Mouse (Mus musculus) liver, postnatal 0 days (tissue): ENCODE data around the gene Gm29609. TPM values are rescaled to one million over a fixed set of nuclear protein-coding genes. Genes with fewer than 3 reads are reported as not detected.
A peak's percentile ranks its signal among the peaks of the same experiment; 100 is the strongest.

Experiments used
- ATAC-seq: fragments of 200-750 bp; cut with Nextera tagmentation; 2 replicates; pipeline ENCODE4 v1.8.0; 2017; ENCODE audit warnings: mild to moderate bottlenecking, moderate library complexity
- DNase-seq: peaks from one replicate; pipeline ENCODE4 v3.0.0-alpha.2; 2016
- H3K27ac ChIP-seq: fragments of 300-500 bp; sonication (generic); 2 replicates; pipeline ENCODE4 v1.5.1; 2014; ENCODE audit warnings: antibody characterized with exemption, moderate library complexity, mild to moderate bottlenecking, low read depth
- H3K27me3 ChIP-seq: fragments of 300-500 bp; sonication (generic); 2 replicates; pipeline ENCODE4 v1.6.1; 2014; ENCODE audit warnings: low read length, control low read depth, mixed read lengths; ENCODE audit not compliant: insufficient read depth
- H3K36me3 ChIP-seq: fragments of 300-500 bp; sonication (generic); replicated peaks from 2 replicates; pipeline ENCODE4 v1.6.1; 2014; ENCODE audit warnings: mild to moderate bottlenecking, control low read depth, low read length, moderate library complexity, mixed read lengths; ENCODE audit not compliant: insufficient read depth
- H3K4me1 ChIP-seq: fragments of 300-500 bp; sonication (generic); 2 replicates; pipeline ENCODE4 v1.6.1; 2014; ENCODE audit warnings: antibody characterized with exemption, mild to moderate bottlenecking, control low read depth; ENCODE audit not compliant: insufficient read depth
- H3K4me2 ChIP-seq: fragments of 300-500 bp; sonication (generic); 2 replicates; pipeline ENCODE4 v1.6.1; 2014; ENCODE audit warnings: low read depth, mild to moderate bottlenecking, low read length, moderate library complexity, mixed read lengths
- H3K4me3 ChIP-seq: fragments of 300-500 bp; sonication (generic); 2 replicates; pipeline ENCODE4 v1.5.1; 2014; ENCODE audit warnings: low read depth, low read length
- H3K9ac ChIP-seq: fragments of 300-500 bp; sonication (generic); replicated peaks from 2 replicates; pipeline ENCODE4 v1.6.1; 2014; ENCODE audit warnings: mild to moderate bottlenecking, moderate library complexity
- H3K9me3 ChIP-seq: fragments of 300-500 bp; sonication (generic); 2 replicates; pipeline ENCODE4 v1.6.1; 2016; ENCODE audit warnings: mild to moderate bottlenecking, control low read depth, low read length, mixed read lengths
- CTCF ChIP-seq: sonication (generic); IDR thresholded peaks from 2 replicates; pipeline ENCODE4 v1.5.1; 2016; ENCODE audit warnings: antibody characterized with exemption, low read depth
- EP300 ChIP-seq: IDR thresholded peaks from 2 replicates; pipeline ENCODE4 v1.6.1; 2016; ENCODE audit warnings: antibody characterized with exemption, low read depth, mild to moderate bottlenecking
- WGBS: fragments of 180-500 bp; shearing (Covaris S2); extraction: QIAGEN DNeasy Blood & Tissue Kit; methylation state at CpG from one replicate; pipeline ENCODE4 v1.1.7; 2014; ENCODE audit not compliant: insufficient replicate concordance; 5-methylcytosine and 5-hydroxymethylcytosine counted together
- polyA plus RNA-seq: library from polyadenylated mRNA; unstranded; fragments of >200 nt; fragmentation: Nextera tagmentation; extraction: Ambion mirVana; gene quantifications from 2 replicates; pipeline ENCODE4 v1.2.1, GENCODE M21; 2015

Gene Gm29609
- polyA plus RNA-seq, 1 experiment from 2014 or later, result 0.59 TPM

DNA sequence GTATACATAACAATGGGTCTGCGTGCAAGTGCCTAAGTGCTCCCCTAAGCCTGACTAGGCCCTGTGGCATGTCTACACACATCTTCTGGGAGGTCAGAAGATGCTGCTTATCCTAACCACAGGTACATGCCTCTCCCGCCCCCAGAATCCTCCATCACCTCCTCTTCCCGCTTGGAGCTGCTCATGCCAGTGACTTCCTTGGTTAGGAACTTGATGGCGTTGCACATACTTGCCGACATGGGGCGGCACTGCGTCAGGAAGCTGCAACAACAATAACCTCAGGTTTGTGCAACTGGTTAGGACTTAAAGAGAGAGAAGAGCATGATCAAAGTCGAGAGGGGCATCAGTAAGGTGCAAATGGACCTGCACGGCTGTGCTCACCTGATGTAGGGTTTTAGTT lies 10.5 kb upstream of the Gm29609 start:
- 87% methylated on average over 9 of the region's 9 CpGs for WGBS
- TF ChIP-seq CTCF, result no peak
- no peak for TF ChIP-seq EP300
- H3K27ac ChIP-seq, result no peak overlapping the region

DNA sequence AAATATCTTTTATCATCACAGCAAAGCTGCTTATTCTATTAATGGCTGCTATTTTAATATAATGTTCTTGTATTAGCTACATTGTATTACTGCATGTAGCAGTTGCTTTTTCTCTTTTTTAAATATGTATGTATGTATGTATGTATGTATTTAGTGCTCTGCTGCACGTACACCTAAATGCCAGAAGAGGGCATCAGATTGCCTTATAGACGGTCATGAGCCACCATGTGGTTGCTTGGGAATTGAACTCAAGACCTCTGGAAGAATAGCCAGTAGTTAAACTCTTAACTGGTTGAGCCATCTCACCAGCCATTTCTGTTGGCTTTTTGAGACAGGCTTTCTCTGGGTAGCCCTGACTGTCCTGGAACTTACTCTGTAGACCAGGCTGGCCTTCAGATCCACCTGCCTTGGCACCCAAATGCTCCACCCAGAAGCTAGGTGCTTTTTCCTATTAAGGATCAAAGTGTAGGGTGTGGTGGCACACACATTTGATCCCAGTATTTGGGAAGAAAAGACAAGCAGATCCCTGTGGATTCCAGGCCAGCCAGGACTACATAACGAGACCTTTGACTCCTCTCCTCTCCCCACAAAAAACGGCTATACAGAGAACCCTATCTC lies 8.6 kb upstream of the Gm29609 start:
- Histone ChIP-seq H3K4me3 (no peak overlapping the region), H3K36me3 (peaks cover 31% of the 10 kb centered on the region), H3K27me3 (no peaks in the 10 kb centered on the region), H3K9ac (no peak overlapping the region), H3K27ac (no peak overlapping the region), H3K4me1 (peaks cover 7% of the 10 kb centered on the region; the same call in 1 of the 2 replicates), H3K4me2 (no peak overlapping the region), H3K9me3 (no peaks in the 10 kb centered on the region)
- TF ChIP-seq CTCF (peak; percentile 73), EP300 (no peak)
- no peak for DNase-seq
- 75% methylated on average over 4 of the region's 4 CpGs for WGBS
- ATAC-seq, result no peak

More for the DNA sequence above, 10.5 kb upstream of the Gm29609 start:
- Histone ChIP-seq H3K9me3 (no peaks in the 10 kb centered on the region), H3K9ac (no peak overlapping the region), H3K4me3 (no peak overlapping the region), H3K4me2 (no peak overlapping the region), H3K36me3 (peaks cover 39% of the 10 kb centered on the region), H3K4me1 (peaks cover 16% of the 10 kb centered on the region), H3K27me3 (no peaks in the 10 kb centered on the region)
- no peak for DNase-seq
- no peak for ATAC-seq

DNA sequence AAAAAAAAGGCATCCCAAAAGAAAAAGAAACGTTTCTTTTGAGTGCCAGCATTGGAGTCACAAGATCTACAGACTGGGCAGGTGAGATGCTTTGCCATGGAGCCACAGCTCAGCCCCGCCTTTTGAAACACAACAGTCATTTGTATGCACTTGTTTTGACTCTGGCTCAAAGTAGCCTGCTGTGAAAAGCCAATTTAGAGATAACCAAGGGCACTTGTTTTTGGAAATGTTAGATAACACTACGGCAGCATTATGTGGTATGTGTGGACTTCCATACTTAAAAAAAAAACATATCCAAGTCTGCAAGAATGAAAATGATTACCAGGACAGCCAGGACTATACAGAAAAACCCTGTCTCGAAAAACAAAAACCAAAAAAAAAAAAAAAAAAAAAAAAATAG lies 4.0 kb upstream of the Gm29609 start:
- Histone ChIP-seq H3K36me3 (peaks cover 13% of the 10 kb centered on the region), H3K27me3 (no peaks in the 10 kb centered on the region), H3K4me1 (peaks cover 9% of the 10 kb centered on the region), H3K4me2 (peak overlapping the region; percentile 9; the same call in 1 of the 2 replicates), H3K27ac (peak overlapping the region; percentile 23; the same call in 1 of the 2 replicates), H3K9ac (no peak overlapping the region), H3K9me3 (no peaks in the 10 kb centered on the region), H3K4me3 (no peak overlapping the region)
- TF ChIP-seq CTCF (no peak), EP300 (peak; percentile 62; the same call in 1 of the 2 replicates)
- WGBS, result 39% methylated on average over 4 of the region's 4 CpGs
- ATAC-seq (no peak), DNase-seq (no peak)

DNA sequence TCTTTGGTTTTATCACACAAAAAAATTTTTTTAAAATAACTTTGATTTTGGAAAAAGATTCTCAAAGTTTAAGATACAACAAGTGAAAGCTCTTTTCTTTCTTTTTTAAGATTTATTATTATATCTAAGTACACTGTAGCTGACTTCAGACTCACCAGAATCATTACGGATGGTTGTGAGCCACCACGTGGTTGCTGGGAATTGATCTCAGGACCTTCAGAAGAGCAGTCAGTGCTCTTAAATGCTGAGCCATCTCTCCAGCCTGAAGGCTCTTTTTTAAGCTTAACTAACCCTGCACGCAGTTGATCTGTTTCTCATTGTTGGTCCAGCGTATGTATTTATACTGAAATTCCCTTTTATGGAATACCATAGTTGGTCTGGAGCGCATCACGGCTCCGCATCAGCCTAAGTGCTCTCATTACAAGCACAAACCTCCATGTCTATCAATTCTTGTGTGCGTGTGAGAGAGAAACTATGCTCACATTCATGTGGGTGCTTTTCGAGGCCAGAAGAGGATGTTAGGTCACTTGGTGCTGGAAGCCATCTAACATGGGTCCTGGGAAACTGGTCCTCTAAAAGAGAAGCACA lies 1.6 kb upstream of the Gm29609 start:
- 0 out of 2 replicates have a peak, but pooled peaks cover 4% of the 10 kb centered on the region for H3K36me3 ChIP-seq
- 87% methylated on average over 9 of the region's 9 CpGs for WGBS
- H3K4me2 ChIP-seq, result peak overlapping the region; percentile 80; the same call in 1 of the 2 replicates
- no peaks in the 10 kb centered on the region for H3K9me3 ChIP-seq
- no peak for TF ChIP-seq CTCF
- TF ChIP-seq EP300, result no peak
- H3K27me3 ChIP-seq, result no peaks in the 10 kb centered on the region
- ATAC-seq, result no peak
- no peak overlapping the region for H3K4me3 ChIP-seq
- H3K9ac ChIP-seq, result no peak overlapping the region
- H3K4me1 ChIP-seq, result peaks cover 14% of the 10 kb centered on the region
- no peak for DNase-seq
- no peak overlapping the region for H3K27ac ChIP-seq

DNA sequence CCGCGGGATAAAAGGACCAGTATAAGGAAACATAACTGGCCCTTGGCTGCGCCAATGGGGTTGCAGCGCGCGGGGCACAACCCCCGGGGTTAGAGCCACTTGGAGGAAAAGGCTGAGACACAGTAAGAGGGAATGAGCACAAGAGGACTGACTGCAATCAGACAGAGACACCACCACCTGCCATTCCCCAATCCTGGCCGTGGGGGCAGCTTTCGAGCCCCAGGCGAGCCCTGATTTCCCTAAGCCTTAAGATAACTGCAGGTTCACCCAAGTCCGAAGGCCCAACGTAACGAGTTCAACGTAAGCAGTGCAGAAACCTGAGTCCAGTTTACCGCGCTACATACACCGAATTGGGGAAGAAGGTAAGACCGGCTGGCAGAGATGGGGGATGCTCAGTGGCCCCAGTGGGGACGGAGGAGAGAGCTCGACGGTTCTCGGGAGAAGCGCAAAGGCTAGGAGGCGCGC lies 378 bp downstream of the Gm29609 start:
- H3K4me1 ChIP-seq, result peaks cover 14% of the 10 kb centered on the region
- peak overlapping the region; percentile 80 for H3K9ac ChIP-seq
- peak overlapping the region; percentile 97 for H3K27ac ChIP-seq
- H3K4me2 ChIP-seq, result peak overlapping the region; percentile 80
- H3K36me3 ChIP-seq, result peaks cover 7% of the 10 kb centered on the region
- DNase-seq (peak; percentile 61), ATAC-seq (peak; percentile 59)
- TF ChIP-seq CTCF (no peak), EP300 (no peak)
- 1% methylated on average over 25 of the region's 25 CpGs for WGBS
- peak overlapping the region; percentile 83 for H3K4me3 ChIP-seq
- H3K9me3 ChIP-seq, result no peaks in the 10 kb centered on the region
- H3K27me3 ChIP-seq, result no peaks in the 10 kb centered on the region

DNA sequence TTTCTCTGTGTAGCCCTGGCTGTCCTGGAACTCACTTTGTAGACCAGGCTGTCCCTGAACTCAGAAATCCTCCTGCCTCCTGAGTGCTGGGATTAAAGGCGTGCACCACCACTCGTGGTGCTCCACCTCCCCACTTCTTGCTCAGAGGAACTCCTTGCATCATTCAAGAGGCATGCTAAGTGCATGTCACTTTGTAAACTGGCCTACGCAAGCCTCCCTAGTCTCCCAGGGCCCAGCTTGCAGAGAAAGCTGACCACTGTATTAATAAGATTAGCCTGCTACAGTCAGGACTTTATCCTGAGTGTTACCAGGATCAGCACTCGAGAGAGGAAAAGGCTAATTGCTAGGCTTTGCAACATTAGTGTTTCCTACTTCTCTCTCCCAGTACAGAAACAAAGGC lies 11.1 kb downstream of the Gm29609 start:
- Histone ChIP-seq H3K4me2 (no peak overlapping the region), H3K27me3 (no peaks in the 10 kb centered on the region), H3K27ac (no peak overlapping the region), H3K9me3 (no peaks in the 10 kb centered on the region), H3K9ac (no peak overlapping the region), H3K4me3 (no peak overlapping the region), H3K36me3 (peaks cover 89% of the 10 kb centered on the region), H3K4me1 (no peaks in the 10 kb centered on the region)
- ATAC-seq (no peak), DNase-seq (no peak)
- 86% methylated on average over 4 of the region's 4 CpGs for WGBS
- TF ChIP-seq CTCF (no peak), EP300 (no peak)
